Mouse (Mus musculus): ENCODE measurements around the gene Galnt16.

- no peak for TF ChIP-seq POLR2A (IDR thresholded peaks at IDR 0.05; ENCODE audit: insufficient read depth, low read depth, low read length)
- no peak for TF ChIP-seq CTCF (IDR thresholded peaks at IDR 0.05)
Observed at GRCm38 (mm10) chr12:80602432-80602831, 84.4 kb downstream of the Galnt16 start.

Measured in heart, adult 2 months (tissue).